Mouse (Mus musculus): ENCODE results near the gene Nup93.

Gene Nup93

GRCm38 (mm10) chr8:94266344-94267191, 52.2 kb downstream of the Nup93 start:
- no peak for DNase-seq (ENCODE audit: extremely low spot score, low spot score)

- no peak for DNase-seq (ENCODE audit: extremely low spot score, low spot score)
Observed at GRCm38 (mm10) chr8:94268359-94268890, 54.1 kb downstream of the Nup93 start.

GRCm38 (mm10) chr8:94270309-94270708, 55.9 kb downstream of the Nup93 start:
- no peak for DNase-seq (ENCODE audit: extremely low spot score, low spot score)

GRCm38 (mm10) chr8:94271102-94271501, 56.7 kb downstream of the Nup93 start:
- no peak for DNase-seq (ENCODE audit: extremely low spot score, low spot score)

GRCm38 (mm10) chr8:94272612-94273011, 58.2 kb downstream of the Nup93 start:
- no peak for DNase-seq (ENCODE audit: extremely low spot score, low spot score)

- no peak for DNase-seq (ENCODE audit: extremely low spot score, low spot score)
Observed at GRCm38 (mm10) chr8:94273289-94273850, 59.0 kb downstream of the Nup93 start.

- DNase-seq (ENCODE audit: extremely low spot score, low spot score), result no peak
Observed at GRCm38 (mm10) chr8:94274030-94274429, 59.7 kb downstream of the Nup93 start.

- no peak for DNase-seq (ENCODE audit: extremely low spot score, low spot score)
Observed at GRCm38 (mm10) chr8:94278295-94278694, 63.9 kb downstream of the Nup93 start.

- DNase-seq (ENCODE audit: extremely low spot score, low spot score), result no peak
Observed at GRCm38 (mm10) chr8:94280001-94280613, 65.7 kb downstream of the Nup93 start.

- DNase-seq (ENCODE audit: extremely low spot score, low spot score), result no peak
Observed at GRCm38 (mm10) chr8:94282453-94282985, 68.2 kb downstream of the Nup93 start.

GRCm38 (mm10) chr8:94284204-94284603, 69.8 kb downstream of the Nup93 start:
- no peak for DNase-seq (ENCODE audit: extremely low spot score, low spot score)

GRCm38 (mm10) chr8:94290606-94291005, 76.2 kb downstream of the Nup93 start:
- no peak for DNase-seq (ENCODE audit: extremely low spot score, low spot score)

GRCm38 (mm10) chr8:94292072-94292471, 77.7 kb downstream of the Nup93 start:
- no peak for DNase-seq (ENCODE audit: extremely low spot score, low spot score)

GRCm38 (mm10) chr8:94292626-94293025, 78.3 kb downstream of the Nup93 start:
- DNase-seq (ENCODE audit: extremely low spot score, low spot score), result no peak

GRCm38 (mm10) chr8:94295687-94296086, 81.3 kb downstream of the Nup93 start:
- no peak for DNase-seq (ENCODE audit: extremely low spot score, low spot score)

- no peak for DNase-seq (ENCODE audit: extremely low spot score, low spot score)
Observed at GRCm38 (mm10) chr8:94296312-94296991, 82.1 kb downstream of the Nup93 start.

GRCm38 (mm10) chr8:94297101-94297500, 82.7 kb downstream of the Nup93 start:
- DNase-seq (ENCODE audit: extremely low spot score, low spot score), result no peak

GRCm38 (mm10) chr8:94300809-94301208, 86.4 kb downstream of the Nup93 start:
- no peak for DNase-seq (ENCODE audit: extremely low spot score, low spot score)

- no peak for DNase-seq (ENCODE audit: extremely low spot score, low spot score)
Observed at GRCm38 (mm10) chr8:94304412-94304811, 90.0 kb downstream of the Nup93 start.

- no peak for DNase-seq (ENCODE audit: extremely low spot score, low spot score)
Observed at GRCm38 (mm10) chr8:94306989-94307513, 92.7 kb downstream of the Nup93 start.

GRCm38 (mm10) chr8:94307652-94308051, 93.3 kb downstream of the Nup93 start:
- DNase-seq (ENCODE audit: extremely low spot score, low spot score), result no peak

Data from neural tube, embryonic 10.5 days (tissue).